Comparison of ENCODE assay signal across 9 mouse cellular contexts in genomic region chr12:112938873-112939565, GRCm38 (mm10). TPM values are rescaled to one million over a fixed set of nuclear protein-coding genes. Genes with fewer than 3 reads are reported as not detected.
DNase-seq lines count a peak whose midpoint lies in the region; ATAC-seq lines count a peak whose summit lies in the region.
"Had no signal": no experiment of that assay in that cellular context is flagged by ENCODE, and none has a peak within 500 bp of the region (broad histone marks: within the 10 kb centered on the region; RNA-seq: fewer than 3 reads in every experiment).

No protein-coding gene starts in this region.

- H3K27me3 ChIP-seq in forebrain, embryonic 11.5 days (ENCODE audit: control insufficient read depth, insufficient read depth, low read length), result no peaks in the 10 kb centered on the region
- 0 out of 2 replicates have a peak, but pooled peaks cover 11% of the 10 kb centered on the region for H3K27me3 ChIP-seq in forebrain, embryonic 12.5 days
- no peaks in the 10 kb centered on the region for H3K27me3 ChIP-seq in neural tube, embryonic 15.5 days (replicated peaks)
- no peaks in the 10 kb centered on the region for H3K27me3 ChIP-seq in stomach, embryonic 14.5 days (ENCODE audit: control insufficient read depth, insufficient read depth, low read length)

- peak; percentile 70 for DNase-seq in forebrain, embryonic 11.5 days (ENCODE audit: low spot score)
- DNase-seq in neural tube, embryonic 10.5 days (ENCODE audit: extremely low spot score, low spot score), result peak; percentile 47
- peak; percentile 42 for DNase-seq in induced T-regulatory cell, adult 2 months (ENCODE audit: low read depth)
- DNase-seq in frontal cortex, adult 2 months (ENCODE audit: extremely low spot score in 1 of 2, low spot score in 1 of 2), result no peak
- DNase-seq in urinary bladder, postnatal 36 days (ENCODE audit: low spot score in 2 of 2), result no peak

- no peak overlapping the region for H3K4me3 ChIP-seq in forebrain, embryonic 11.5 days (ENCODE audit: low read depth, low read length)
- H3K4me3 ChIP-seq in forebrain, embryonic 12.5 days (replicated peaks), result no peak overlapping the region
- no peak overlapping the region for H3K4me3 ChIP-seq in neural tube, embryonic 15.5 days (replicated peaks)
- H3K4me3 ChIP-seq in stomach, embryonic 14.5 days (ENCODE audit: low read depth, low read length), result no peak overlapping the region

- H3K4me2 ChIP-seq in forebrain, embryonic 11.5 days (ENCODE audit: low read depth, low read length, severe bottlenecking), result no peak overlapping the region
- H3K4me2 ChIP-seq in forebrain, embryonic 12.5 days, result no peak overlapping the region
- no peak overlapping the region for H3K4me2 ChIP-seq in neural tube, embryonic 15.5 days
- H3K4me2 ChIP-seq in stomach, embryonic 14.5 days (replicated peaks; ENCODE audit: low read depth, low read length), result no peak overlapping the region

- H3K9me3 ChIP-seq in forebrain, embryonic 11.5 days (ENCODE audit: control insufficient read depth, low read length), result no peaks in the 10 kb centered on the region
- no peaks in the 10 kb centered on the region for H3K9me3 ChIP-seq in forebrain, embryonic 12.5 days
- H3K9me3 ChIP-seq in neural tube, embryonic 15.5 days (replicated peaks), result no peaks in the 10 kb centered on the region
- no peaks in the 10 kb centered on the region for H3K9me3 ChIP-seq in stomach, embryonic 14.5 days (ENCODE audit: control insufficient read depth, low read depth, low read length)

- 58% methylated on average over 10 of the region's 10 CpGs for WGBS in forebrain, embryonic 11.5 days
- 61% methylated on average over 10 of the region's 10 CpGs for WGBS in forebrain, embryonic 12.5 days
- WGBS in neural tube, embryonic 15.5 days, result 67% methylated on average over 10 of the region's 10 CpGs
- 53% methylated on average over 10 of the region's 10 CpGs for WGBS in stomach, embryonic 14.5 days

- H3K4me1 ChIP-seq in forebrain, embryonic 11.5 days (replicated peaks; ENCODE audit: control insufficient read depth, insufficient read depth, low read length), result peaks cover 2% of the 10 kb centered on the region; the same call in 1 of the 2 replicates
- H3K4me1 ChIP-seq in forebrain, embryonic 12.5 days, result peaks cover 22% of the 10 kb centered on the region
- peaks cover 23% of the 10 kb centered on the region for H3K4me1 ChIP-seq in neural tube, embryonic 15.5 days
- H3K4me1 ChIP-seq in stomach, embryonic 14.5 days (ENCODE audit: control insufficient read depth, insufficient read depth, low read length), result peaks cover 19% of the 10 kb centered on the region

- H3K27ac ChIP-seq in forebrain, embryonic 11.5 days (ENCODE audit: low read depth, low read length), result no peak overlapping the region
- no peak overlapping the region for H3K27ac ChIP-seq in forebrain, embryonic 12.5 days
- H3K27ac ChIP-seq in neural tube, embryonic 15.5 days (replicated peaks), result no peak overlapping the region
- H3K27ac ChIP-seq in stomach, embryonic 14.5 days (ENCODE audit: low read length), result no peak overlapping the region
- H3K27ac ChIP-seq: macrophage had no signal

- 0 out of 2 replicates have a peak overlapping the region, but pooled peaks have one; percentile 0 for H3K9ac ChIP-seq in forebrain, embryonic 11.5 days (ENCODE audit: low read length)
- no peak overlapping the region for H3K9ac ChIP-seq in forebrain, embryonic 12.5 days
- H3K9ac ChIP-seq in neural tube, embryonic 15.5 days (replicated peaks), result no peak overlapping the region
- no peak overlapping the region for H3K9ac ChIP-seq in stomach, embryonic 14.5 days (replicated peaks; ENCODE audit: low read depth, low read length)

- ATAC-seq in forebrain, embryonic 11.5 days (replicated peaks; ENCODE audit: low FRiP score), result no peak
- ATAC-seq in forebrain, embryonic 12.5 days (ENCODE audit: low FRiP score), result no peak
- no peak for ATAC-seq in neural tube, embryonic 15.5 days (ENCODE audit: low FRiP score)
- 0 out of 2 replicates have a peak, but pooled peaks have one; percentile 16 for ATAC-seq in stomach, embryonic 14.5 days (ENCODE audit: insufficient number of reproducible peaks, insufficient read depth, low FRiP score, low read depth)

- H3K36me3 ChIP-seq in forebrain, embryonic 11.5 days (ENCODE audit: control insufficient read depth, insufficient read depth, low read length), result no peaks in the 10 kb centered on the region
- H3K36me3 ChIP-seq in forebrain, embryonic 12.5 days (replicated peaks), result no peaks in the 10 kb centered on the region
- no peaks in the 10 kb centered on the region for H3K36me3 ChIP-seq in neural tube, embryonic 15.5 days
- H3K36me3 ChIP-seq in stomach, embryonic 14.5 days (ENCODE audit: control insufficient read depth, insufficient read depth, low read length), result no peaks in the 10 kb centered on the region

RNA-seq across cellular contexts. Expression of gene Nudt14, which starts 2.9 kb away (rescaled TPM):
- 57.6 and 59.2 TPM in 2 replicates for polyA plus RNA-seq in forebrain, embryonic 11.5 days (2014; fragmentation: Nextera tagmentation; extraction: Ambion mirVana)
- polyA plus RNA-seq in forebrain, embryonic 12.5 days (2016; fragmentation: Nextera tagmentation; extraction: Ambion mirVana), result 51.5 and 54.4 TPM in 2 replicates
- polyA plus RNA-seq in neural tube, embryonic 15.5 days (2015; fragmentation: Nextera tagmentation; extraction: Ambion mirVana), result 62.4 and 66.8 TPM in 2 replicates
- polyA plus RNA-seq in stomach, embryonic 14.5 days (2014; fragmentation: Nextera tagmentation; extraction: Ambion mirVana), result 105 and 125 TPM in 2 replicates
- polyA plus RNA-seq in frontal cortex, adult 2 months (2012; rRNA removed), result 19.0 and 22.4 TPM in 2 replicates

RNA-seq across cellular contexts. Expression of gene Jag2, which starts 9.4 kb away (rescaled TPM):
- 3.2 and 4.3 TPM in 2 replicates for polyA plus RNA-seq in forebrain, embryonic 11.5 days (2014; fragmentation: Nextera tagmentation; extraction: Ambion mirVana)
- 5.6 and 6.2 TPM in 2 replicates for polyA plus RNA-seq in forebrain, embryonic 12.5 days (2016; fragmentation: Nextera tagmentation; extraction: Ambion mirVana)
- polyA plus RNA-seq in neural tube, embryonic 15.5 days (2015; fragmentation: Nextera tagmentation; extraction: Ambion mirVana), result 13.6 and 14.8 TPM in 2 replicates
- polyA plus RNA-seq in stomach, embryonic 14.5 days (2014; fragmentation: Nextera tagmentation; extraction: Ambion mirVana), result 8.4 and 8.5 TPM in 2 replicates
- 43.0 and 48.3 TPM in 2 replicates for polyA plus RNA-seq in frontal cortex, adult 2 months (2012; rRNA removed)

RNA-seq across cellular contexts. Expression of gene Btbd6, which starts 37.3 kb away (rescaled TPM):
- polyA plus RNA-seq in forebrain, embryonic 11.5 days (2014; fragmentation: Nextera tagmentation; extraction: Ambion mirVana), result 26.7 and 27.8 TPM in 2 replicates
- polyA plus RNA-seq in forebrain, embryonic 12.5 days (2016; fragmentation: Nextera tagmentation; extraction: Ambion mirVana), result 28.2 and 29.2 TPM in 2 replicates
- polyA plus RNA-seq in neural tube, embryonic 15.5 days (2015; fragmentation: Nextera tagmentation; extraction: Ambion mirVana), result 46.3 and 50.0 TPM in 2 replicates
- polyA plus RNA-seq in stomach, embryonic 14.5 days (2014; fragmentation: Nextera tagmentation; extraction: Ambion mirVana), result 22.5 and 27.0 TPM in 2 replicates
- polyA plus RNA-seq in frontal cortex, adult 2 months (2012; rRNA removed), result 70.7 and 75.5 TPM in 2 replicates

Comparison
In these comparisons a context has a peak if more than half of its experiments do, and no peak if none do; other contexts are left out.
1. DNase-seq: peak in forebrain, embryonic 11.5 days (single experiment), neural tube, embryonic 10.5 days (single experiment) and induced T-regulatory cell, adult 2 months (single experiment); none in frontal cortex, adult 2 months (0 of 2) and urinary bladder, postnatal 36 days (0 of 2).